Mouse (Mus musculus): ENCODE data around the gene Pask.

Gene Pask

DNA sequence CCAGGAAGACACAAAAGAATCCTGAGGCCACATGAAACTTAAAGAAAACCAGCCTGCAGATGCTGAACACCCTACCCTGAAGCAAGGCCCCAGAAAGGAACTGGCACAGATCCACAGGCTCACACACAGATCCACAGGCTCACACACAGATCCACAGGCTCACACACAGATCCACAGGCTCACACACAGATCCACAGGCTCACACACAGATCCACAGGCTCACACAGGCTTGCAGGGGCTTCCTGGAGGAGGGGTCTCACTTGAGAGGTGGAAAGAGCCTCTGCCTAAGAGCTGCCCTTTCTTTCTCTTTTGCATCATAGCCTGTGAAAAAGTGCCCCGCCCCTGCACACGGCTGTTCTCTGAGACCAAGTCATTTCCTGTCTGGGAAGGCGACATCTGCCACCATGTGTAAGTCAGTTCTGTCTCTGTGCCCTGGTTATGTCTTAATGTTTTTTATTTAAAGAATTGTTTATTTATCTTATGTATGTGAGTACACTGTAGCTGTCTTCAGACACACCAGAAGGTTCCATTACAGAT lies 53.5 kb downstream of the Pask start:
- no peak for DNase-seq (ENCODE audit: low read depth, low spot score)

DNA sequence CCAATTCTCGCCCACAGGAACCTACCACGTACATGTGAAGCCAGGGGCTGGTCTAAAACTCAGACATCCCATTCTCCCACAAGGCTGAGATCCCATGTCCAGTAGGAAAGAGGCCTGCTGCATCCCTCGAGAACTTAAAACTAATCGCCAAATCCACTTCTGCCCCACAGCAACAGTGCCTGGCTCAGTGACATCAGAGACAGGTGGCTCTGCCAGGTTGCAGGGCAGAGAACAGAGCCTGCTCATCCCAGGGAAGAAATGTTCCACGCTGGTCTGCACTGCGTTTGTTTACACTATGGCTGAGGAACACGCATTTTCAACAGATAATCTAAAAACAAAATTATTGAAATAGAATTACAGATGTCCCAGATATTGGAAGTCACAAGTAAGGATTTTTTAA lies 66.2 kb downstream of the Pask start:
- DNase-seq (ENCODE audit: low read depth, low spot score): no peak

DNA sequence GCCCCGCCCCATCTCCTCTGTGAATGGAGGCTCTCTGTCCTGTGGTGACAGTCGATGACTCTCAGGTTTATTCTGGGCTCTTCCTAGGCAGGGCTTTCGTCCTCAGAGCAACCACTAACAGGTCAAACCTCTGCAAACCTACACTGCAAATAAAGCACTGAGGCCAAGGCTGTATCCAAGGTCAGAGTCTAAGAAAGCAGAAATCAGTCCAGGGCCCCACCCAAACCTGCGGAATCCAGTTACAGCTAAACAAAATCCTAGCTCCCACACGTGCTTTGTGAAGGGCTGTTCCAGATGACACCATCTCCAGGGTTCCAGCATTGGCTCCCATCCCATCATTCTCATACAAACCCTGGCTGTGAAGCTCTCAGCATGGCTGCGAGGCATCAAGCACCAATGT lies 67.7 kb downstream of the Pask start:
- DNase-seq (ENCODE audit: low read depth, low spot score): no peak

DNA sequence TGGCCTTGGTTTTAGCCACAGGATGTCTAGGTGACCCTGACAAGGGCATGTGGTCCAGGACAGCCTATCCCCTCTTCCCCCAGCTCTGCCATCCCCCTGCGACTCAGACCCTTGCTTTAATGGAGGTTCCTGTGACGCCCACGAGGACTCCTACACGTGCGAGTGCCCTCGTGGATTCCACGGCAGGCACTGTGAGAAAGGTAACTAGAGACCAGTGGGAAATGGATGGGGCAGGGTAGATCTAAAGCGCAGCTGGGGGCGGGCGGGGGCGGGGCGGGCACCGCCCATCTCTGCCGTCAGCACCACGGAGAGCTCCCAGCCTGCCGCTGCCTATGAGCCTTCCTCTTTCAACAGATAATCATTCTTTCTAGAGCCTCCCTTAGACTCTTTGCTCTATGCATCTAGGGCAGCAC lies 70.9 kb downstream of the Pask start:
- DNase-seq (ENCODE audit: low read depth, low spot score): peak; percentile 31

DNA sequence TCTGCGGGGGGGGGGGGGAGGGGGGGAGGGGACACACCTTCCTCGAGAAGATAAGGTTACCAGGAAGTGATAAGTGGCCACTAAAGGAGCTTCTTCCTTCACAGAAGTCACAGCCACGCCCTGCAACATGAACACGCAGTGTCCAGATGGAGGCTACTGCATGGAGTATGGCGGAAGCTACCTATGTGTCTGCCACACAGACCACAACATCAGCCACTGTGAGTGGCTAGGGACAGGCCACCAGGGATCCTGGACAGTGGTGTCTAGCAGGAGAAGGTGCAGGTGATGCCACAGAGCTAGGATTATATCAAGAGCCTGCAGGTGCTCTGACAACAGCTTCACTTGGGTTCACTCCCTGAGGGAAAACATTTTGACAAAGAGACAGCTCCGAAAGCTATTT lies 71.5 kb downstream of the Pask start:
- no peak for DNase-seq (ENCODE audit: low read depth, low spot score)

DNA sequence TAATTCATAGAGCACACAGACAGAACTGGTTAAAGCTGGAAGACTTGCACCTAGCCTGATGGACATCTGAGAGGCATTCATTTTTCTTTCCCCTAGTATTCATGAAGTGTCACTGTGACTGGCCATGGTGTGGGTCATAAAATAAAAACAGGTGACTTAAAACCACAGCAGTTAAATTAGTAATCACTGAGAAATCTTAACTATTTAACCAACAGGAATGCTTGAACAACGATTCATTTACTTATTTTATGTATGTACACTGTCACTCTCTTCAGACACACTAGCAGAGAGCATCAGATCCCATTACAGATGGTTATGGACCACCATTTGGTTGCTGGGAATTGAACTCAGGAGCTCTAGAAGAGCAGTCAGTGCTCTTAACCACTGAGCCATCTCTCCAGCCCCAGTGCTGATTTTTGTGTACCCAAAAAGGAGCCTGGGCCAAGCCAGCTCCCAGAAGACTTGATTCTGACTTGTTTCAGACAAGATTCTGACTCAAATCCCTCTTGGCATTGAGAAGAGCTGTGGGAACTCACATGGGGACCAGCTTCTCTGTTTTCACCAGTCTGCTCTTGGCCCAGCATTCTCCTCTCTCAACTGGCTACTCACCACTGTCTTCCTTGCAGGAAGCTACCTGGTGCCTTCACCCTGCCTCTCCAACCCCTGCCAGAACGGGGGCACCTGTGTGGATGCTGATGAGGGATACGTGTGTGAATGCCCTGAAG lies 72.6 kb downstream of the Pask start:
- no peak for DNase-seq (ENCODE audit: low read depth, low spot score)

DNA sequence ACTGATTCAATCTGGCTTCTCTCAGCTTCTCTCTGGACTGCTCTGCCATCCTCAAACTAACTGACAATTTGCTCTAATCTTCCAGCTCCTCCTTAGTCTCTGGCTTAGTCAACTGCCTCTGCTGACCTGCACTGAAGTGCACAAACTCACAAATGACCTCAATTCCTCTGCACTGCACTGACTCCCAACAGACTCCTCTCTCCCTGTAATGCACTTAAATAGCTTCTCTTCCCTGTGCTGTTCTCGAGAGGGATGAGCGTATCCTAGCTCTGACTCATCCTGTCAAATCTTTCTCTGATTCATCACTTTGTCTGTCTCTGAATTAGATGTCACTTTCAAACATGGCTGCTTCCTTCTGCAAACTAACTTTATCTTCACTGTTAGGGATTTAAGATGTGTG lies 75.0 kb downstream of the Pask start:
- DNase-seq (ENCODE audit: low read depth, low spot score): no peak

DNA sequence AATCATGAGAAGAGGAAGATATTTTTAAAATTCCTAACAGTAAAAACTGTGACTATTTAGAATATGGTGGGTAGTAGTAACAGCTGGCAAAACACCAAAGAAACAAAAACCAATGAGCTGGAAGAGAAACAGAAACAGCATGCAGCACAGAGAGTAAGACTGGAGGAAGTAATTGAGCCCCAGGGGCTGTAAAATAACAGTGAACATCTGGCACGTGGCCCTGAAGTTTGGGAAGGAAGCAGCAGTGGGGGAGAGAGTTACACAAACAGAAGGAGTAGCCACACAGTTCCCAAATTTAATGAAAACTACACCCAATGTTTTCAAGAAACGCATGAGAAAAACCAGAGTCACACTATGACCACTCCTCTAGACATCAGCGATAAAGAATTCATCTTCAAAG lies 76.1 kb downstream of the Pask start:
- DNase-seq (ENCODE audit: low read depth, low spot score): peak; percentile 27

Measured in embryo, embryonic 11.5 days (tissue).